Mouse (Mus musculus) R1 (cell line): ENCODE measurements at regions not wholly inside any gene's neighbourhood (a gene's known extent, or its start where the extent isn't known, plus 50 kb on each side); places are given as distances from the start of the nearest gene placed in this dataset.

ENCODE experiments used
- DNase-seq: peaks from one replicate; pipeline ENCODE4 v3.0.0-alpha.2; 2018; ENCODE audit warnings: low read depth, low spot score

DNA sequence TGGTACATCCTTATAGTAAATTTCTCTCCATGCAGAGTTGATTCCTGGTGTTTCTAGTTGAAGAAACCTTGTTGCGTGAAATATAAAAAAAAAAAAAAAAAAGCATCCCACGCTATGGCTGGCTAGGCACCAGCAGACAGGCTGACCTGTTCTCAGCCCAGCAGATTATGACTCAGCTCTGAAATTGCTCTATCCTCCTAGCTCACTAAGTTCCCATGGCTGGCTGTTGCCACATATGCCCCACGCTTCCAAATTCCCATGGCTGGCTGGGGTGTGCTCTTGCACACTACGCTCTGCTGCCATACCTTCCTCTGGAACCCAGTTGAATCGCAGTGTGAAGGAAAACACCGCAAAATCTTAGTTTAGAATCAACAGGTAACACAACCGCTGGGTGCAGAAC lies 270.1 kb downstream of the Mid1ip1 start:
- DNase-seq: no peak

DNA sequence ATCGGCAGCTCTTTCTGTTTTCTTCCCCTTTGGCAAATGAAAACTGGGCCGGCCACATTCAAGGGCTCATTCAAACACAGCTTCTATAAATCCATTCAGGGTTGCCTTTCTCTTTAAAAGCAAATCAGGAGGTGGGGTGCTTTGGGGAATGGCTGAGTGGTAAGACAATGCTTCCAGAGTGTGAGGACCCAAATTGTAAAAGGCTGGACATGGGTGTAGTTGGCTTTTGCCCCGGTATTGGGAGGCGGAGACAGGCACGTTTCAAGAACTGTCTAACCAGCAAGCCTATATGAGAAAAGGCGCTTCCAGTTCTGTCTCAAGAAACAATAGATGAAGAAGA lies 277.0 kb downstream of the Mid1ip1 start:
- DNase-seq: no peak

DNA sequence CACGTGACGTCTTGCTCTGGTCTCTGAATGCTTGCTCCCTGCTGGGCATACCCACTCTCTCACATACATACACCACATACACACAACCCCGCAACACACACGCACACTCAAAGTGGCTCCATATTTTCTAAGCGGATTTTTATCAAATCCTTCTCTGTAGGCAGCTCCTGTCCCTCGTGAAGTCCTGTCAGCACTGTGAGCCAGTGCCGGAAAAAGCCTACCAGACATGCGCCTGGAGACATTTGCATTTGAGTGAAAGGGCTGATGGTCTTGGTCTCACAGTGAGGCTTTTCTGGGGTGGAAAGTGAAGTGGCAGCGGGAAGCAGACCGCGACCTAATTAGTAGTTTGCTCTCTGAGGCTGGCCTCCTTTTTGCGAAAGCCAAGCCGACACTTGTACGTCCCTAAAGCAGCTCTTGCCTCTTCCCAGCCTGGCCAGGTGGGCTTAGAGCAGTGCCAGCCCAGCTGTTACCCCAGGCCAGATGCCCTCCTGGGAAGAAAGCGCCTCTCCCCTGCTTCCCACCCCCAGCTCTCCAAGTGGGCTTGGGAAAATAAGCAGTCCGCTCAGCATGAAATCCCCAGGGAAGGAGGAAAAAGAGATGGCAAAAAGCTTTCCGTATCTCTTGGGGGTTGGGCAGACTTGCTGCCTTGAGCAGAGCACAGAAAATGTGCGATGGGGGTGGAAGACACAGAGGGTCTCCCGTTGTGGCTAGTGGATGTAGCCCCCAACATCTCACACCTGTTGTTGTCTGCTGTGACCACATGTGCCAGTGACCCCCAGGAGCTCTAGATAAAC lies 277.6 kb downstream of the Mid1ip1 start:
- peak; percentile 39 for DNase-seq

DNA sequence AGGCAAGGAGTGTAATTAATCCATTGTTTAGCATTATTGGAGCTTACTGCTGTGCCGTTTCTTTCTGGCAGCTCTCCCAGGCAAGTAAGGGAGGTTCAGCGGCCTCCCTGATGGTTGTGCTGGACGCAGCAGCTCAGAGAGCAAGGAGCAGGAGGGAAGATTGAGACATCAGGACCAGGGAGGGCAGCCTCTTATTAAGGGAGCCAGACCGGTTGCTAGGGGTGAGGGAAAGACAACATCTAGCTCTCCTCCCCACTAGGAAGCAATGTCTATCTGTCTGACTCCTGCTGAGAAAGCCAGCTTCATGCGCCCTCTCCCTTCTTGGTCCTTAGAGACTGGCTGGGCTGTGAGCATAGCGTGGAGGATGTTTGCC lies 278.2 kb downstream of the Mid1ip1 start:
- peak; percentile 2 for DNase-seq

DNA sequence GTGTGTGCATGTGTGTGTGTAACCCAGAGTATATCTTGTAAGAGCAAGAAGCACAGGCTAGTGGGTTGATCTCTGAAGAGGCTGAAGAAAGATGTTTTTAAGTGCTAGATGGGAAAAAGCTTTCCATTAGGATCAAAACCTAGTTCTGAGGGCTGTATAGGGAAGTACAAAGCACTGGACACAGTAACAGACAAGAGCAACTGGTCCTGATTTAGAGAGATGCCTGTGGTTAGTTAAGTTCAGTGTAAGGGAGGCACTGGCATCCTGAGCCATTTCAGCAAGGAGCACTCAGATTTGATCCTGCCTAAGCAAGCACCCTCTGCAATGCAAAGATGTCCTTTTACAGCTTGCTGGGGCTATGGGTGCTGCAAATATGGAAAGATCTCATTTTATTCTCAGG lies 280.1 kb downstream of the Mid1ip1 start:
- no peak for DNase-seq

DNA sequence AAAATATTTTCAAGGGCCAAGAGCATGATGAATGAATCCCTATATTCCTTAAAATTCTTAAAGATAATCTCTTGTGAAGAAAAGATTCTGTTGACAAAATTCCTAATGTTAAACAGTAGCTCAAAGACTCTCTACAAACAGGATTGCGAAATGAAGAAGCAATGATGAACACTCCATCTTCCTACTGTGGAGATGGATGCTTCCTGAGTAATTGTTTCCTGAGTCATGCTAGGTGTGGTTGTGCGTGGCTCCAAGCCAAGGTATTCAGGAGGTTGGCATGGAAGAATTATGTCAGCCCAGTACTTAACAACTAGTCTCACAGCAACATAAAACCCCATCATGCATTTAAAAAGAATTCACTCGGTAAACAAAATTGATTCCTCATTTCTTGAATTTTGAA lies 286.4 kb downstream of the Mid1ip1 start:
- DNase-seq: no peak

DNA sequence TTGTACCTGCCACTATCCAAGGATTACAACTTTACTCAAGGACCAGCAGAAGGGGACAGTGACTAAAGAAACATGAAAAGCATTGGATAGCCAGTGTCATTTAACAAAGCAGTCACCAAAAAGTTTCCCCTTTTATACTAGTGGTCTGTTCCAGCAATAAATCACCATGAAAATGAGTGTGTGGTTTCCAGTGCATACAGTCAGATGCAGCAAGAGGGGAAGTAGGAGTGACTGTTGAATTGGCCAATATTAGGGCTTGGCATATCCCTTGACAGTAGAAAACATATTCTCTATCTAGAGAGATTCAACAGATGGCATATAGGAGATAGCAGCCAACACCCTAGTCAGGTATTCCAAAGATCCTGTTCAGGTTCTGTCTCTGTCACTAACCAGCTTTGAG lies 259.8 kb upstream of the H2al1a start:
- no peak for DNase-seq

DNA sequence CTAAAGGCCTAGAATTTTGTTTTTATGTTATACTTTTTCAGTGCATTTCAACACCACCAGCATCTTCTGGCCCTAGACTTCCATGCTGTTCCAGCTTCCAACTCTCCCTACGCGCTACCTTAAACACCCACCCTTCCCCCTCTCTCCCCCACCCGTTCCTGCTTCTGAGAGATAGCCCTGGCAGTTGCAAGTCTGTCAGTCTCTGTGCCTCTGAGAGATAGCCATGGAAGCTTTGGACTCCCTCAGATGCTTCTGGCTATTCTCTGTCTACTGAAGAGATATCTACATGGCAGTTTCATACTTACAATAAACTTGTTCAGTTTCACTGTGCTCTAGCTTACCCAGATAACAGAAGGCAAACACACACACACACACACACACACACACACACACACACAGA lies 252.3 kb upstream of the H2al1a start:
- no peak for DNase-seq

DNA sequence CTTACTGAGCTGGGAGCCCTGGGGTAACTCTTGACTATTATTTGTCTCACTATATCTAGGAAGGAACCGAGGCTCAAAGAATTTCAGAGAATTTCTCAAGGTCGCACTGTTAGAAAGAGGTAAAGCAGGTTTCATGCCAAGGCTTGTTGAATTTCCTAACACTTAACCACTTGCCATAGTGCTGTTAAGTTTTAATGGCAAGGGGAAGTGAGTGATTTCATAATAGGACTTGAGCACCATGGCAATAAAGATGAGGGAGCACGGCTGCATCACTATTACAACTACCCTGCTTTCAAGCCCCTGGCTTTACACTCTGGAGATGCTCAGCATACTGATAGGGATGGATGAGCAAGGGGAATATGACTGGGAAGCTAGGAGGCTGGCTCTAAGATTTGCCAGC lies 216.9 kb upstream of the H2al1a start:
- no peak for DNase-seq

DNA sequence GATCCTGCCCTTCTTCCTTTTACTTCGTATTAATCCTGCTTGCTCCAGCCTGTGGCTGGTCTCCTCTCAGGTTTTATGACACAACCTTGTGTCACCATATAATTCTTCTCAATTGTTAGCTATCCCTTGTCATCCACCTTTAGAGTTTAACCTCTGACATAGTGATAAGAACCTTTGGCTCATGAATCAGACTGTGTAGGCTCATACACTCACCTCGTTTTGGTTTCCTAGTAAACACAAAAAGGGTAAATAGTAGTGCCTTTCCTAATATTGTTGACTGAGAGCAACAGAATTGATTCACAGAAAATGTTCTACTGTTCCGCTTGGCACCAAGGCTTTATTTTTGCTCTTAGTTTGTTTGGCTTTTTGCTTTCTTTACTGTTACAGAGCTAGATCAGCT lies 216.2 kb upstream of the H2al1a start:
- DNase-seq: no peak

DNA sequence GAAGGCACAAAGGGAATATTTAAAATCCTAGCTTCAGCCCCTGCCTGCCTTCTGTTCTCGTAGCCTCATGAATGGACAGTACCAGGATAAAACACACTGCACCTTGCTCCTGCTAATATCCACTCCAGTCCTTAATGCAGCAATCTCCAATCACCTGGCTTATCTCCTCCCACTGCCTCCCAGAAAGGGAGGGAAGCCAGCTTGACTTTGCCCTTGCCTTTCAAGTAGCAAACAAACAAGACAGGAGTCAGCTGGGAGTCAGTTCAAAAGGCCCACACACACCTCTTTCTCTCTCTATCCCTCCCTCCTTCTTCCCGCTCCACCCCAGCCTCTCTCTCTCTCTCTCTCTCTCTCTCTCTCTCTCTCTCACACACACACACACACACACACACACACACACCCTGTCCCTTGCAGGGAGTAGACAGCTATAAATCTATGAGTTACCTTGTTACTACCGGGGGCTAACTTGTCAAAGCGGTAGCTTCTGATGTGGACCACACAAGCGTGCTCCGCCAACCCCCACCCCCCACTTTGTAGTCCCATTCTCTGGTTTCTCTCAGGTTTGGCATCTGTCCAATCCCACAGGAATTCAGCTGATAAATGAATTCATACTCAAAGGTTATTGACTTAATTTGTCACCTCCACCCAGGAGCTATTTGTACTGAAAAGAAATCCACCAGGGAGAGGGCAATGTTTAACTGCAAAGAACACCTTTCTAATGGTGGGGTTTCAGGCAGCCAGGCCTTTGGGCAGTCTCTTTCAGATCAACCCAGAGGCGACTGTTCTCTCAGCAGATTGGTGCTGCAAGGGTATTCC lies 212.6 kb upstream of the H2al1a start:
- no peak for DNase-seq

DNA sequence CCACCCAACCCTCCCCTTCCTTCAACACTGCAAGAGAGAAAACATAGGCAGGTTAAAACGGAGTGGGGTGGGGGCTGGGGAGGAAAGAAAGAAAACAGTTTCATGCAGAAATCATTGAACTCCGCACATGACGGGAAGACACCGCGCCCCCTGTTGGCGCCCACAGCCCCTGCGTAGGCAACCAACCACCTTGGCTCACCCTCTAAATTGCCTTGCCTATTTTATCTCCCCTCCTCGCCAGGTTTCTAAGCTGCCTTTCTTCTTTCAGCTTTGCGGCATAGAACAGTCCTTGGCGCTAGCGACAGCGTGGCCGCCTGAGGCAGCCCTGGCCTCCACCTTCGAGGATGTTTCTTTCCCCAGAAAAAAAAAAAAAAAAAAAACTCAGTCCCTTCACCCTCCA lies 211.1 kb upstream of the H2al1a start:
- DNase-seq: peak; percentile 12

DNA sequence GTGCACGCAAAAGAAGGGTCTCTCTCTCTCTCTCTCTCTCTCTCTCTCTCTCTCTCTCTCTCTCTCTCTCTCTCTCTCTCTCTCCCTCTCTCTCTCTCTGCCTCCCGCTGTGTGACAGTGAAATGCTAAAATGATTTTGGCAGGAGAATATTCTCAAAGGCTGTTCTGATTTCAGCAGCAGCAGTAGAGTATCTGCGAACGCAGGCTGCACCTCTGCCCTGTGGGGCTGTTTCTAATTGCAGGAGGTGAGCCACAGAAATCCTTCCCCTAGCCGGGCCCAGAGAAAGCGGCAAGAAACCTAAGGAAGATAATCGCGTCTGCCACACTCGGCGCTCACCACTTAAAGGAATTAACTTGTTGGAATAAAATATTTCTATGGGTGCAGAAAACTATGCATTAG lies 210.6 kb upstream of the H2al1a start:
- DNase-seq: no peak

DNA sequence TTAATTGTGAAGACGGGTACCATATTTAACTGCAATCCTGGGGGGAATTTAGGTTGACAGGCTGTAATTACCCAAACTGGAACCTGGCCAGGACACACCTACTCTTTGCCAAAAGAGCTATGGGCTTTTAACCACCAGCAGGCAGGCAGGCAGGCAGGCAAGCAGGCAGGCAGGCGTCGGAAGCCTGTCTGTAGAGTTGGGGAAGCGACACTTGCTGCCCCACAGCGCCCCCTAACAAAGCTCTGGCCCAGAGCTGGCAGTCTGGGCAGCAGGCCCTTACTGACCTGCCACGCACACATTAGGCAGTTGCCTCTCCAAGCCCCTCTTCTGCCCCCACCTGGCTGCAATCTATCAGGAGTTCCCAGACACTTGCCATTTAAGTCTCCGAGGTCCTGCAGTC lies 208.6 kb upstream of the H2al1a start:
- DNase-seq: peak; percentile 28

DNA sequence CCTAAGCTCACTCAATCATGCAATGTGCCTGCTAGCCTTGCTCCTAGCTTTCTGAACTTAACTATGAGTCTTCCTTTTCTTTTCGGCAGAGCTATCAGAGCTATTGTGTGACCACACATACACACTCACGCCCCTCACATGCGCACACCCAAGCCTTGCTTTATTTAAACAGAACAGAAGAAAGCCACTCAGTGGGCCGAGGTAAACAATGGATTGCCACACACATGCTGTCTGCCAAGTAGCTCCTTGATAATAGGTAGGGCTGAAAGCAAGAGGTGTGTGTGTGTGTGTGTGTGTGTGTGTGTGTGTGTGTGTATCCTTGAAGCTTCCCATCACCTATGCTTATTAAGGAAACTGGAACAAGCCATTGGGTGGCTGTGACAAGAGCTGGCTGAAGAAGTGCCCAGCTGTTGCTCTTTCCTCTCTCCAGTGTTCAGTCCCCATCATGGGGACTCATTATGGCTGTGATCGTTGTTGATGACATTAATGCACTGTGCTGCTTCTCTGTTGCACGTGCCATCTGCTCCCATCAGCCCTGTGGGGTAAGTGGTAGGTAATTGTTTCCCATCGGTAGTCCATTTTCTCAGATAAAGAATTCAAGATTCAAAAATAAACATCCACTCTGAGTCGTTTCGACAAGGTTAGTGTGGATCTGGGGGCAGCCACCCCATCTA lies 201.3 kb upstream of the H2al1a start:
- no peak for DNase-seq

DNA sequence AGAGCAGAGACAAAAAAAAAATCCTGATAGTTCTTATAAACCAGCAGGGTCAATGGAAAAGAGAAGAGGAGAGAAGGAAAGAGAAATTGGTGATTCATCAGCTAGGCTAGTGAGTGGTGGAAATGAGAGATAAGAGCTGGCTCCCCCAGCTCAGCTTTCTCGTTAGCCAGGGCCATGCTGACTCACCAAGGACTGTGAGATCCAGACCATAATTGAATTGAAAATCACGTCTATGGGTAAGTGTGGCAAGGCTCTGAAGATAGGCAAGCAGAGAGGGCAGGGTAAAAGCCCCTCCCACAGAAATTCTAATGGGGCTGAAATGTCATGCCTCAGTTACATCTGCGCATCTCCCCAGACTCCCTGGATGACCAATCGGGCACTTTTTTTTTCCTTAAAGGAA lies 200.7 kb upstream of the H2al1a start:
- no peak for DNase-seq

DNA sequence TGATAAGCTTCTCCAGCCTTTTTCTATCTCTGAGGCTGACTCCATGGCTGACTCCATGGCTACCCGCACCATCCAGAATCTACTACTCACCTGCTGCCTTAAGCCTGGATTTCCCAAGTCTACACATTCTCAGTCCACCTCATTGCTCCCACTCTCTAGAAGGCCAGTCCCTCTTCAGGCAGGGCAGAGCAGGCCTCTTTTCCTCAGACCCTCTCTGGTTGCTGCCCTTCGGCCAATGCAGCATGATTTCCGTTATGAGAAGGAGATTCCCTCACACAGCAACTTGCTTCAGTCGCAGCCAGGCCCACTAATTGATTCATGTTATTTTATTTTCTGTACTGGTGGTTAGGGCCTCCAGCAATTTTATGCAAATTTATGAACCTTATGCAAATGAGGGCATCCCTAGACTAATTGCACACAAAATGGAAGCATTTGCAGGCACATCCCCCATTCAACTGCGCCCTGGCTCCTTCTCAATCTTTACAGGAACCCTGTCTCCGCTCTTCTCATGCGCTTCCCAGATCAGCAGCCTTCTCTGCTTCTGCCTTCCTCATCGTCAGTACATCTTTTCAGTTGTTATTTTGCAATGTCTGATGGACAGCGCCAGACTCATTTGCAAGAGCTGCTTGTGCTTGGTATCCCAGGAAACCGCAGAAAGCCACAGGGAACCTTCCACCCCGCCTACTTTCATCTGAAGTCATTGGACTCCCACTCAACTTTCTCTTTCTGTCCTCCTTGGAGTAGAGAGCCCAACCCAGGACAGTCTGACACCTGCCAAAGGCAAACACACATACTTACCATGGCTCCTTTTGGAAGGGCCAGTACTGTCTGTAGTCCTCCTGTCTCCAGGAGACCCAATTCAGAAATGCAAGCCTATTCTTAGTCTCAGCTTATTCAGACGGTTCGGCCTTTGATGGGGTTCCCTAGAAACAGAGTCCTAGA lies 199.6 kb upstream of the H2al1a start:
- DNase-seq: peak; percentile 23

DNA sequence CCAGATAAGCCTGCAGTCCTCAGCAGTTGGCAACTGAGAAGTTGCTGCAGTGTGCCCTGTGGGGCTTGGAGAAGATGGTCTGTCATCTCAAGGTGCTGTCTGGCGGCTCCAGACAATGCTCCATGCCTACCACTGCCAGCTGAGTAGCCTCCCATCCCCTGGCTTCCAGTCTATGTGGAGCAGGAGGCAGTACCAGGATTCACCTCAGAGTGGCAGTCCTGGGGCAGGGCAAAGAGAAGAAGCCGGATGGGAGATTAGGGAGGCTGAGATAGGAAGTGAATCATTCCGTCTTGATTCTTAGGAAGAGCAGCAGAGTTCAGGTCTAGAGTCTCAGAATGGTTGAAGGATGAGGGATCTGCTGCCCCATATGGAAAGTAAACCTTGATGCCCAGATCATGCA lies 198.1 kb upstream of the H2al1a start:
- DNase-seq: no peak

DNA sequence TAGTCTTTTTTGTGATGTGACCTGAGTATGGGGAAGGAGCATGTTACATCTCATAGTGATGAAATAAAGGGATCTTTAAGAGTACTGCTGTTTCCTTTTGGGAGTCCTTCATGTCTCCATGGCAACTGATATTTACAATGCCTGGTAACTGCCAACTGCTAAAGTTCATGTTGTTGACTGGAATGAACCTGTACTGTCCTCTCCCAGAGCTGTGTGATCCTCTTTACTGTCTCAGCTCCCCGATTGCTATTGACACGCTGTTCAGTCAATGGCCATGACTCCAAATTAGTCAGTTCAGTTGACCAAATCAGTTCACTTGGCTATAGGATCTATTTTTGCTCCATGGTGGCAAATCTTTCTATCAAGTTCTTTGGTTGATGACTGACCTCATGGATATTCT lies 167.8 kb upstream of the H2al1a start:
- no peak for DNase-seq

DNA sequence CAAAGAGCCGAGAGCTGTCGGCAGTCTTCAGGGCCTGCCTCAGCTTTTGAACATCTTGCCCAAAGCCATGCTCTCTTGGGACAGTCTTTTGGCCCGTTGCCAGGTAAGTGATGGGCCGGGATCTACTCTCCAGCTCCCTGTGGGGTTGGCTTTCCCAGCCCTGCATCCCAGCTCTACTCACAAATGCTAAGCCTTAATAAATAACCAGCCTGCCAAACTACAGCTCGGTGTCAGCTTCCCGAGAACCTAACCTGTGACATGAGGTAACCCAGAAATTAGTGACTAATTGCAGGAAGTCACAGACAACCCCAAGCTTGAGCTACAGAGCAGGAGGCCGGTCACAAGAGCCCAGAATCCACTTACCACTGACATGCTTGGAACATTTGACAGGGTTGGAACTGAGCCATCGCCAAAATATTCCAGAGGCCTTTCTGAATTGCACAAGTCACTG lies 159.1 kb upstream of the H2al1a start:
- DNase-seq: no peak

DNA sequence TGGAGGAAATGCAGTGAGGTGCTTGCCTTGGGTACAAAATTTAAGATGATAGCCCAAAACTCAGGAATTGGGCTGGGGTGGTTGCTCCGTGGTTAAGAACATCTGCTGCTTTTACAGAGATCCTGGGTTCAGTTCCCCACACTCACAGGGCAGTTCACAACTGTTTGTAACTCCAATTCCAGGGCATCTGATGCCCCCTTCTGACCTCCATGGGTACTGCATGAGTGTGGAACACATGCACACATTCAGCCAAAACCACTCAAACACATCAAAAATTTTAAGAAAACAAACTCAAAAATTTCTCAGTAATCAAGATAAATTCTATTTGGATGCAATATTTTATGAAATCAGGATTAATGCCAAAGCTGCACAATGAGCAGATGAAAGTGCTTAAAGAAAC lies 157.8 kb upstream of the H2al1a start:
- DNase-seq: peak; percentile 1

DNA sequence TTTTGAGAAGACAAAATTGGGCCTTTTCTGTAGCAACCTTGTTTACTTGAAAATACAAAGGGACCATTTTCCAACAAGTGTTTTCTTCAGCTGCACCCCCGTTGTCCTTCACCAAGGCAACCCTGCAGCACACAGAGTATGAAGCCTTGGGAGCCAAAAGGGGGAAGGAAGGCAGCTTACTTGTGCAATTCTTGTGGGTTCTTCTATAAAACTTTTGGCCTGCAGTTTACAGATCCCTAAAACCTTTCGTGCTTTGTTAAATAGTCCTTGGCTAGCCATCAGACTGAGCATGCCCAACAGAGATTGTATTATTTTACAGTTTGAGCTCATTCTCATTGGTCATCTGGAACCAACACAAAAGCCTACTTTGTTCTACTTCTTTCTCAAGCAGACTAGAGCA lies 140.6 kb upstream of the H2al1a start:
- DNase-seq: no peak
